Mouse (Mus musculus) stomach, postnatal 0 days (tissue): ENCODE results near the gene C1d. TPM values are rescaled to one million over a fixed set of nuclear protein-coding genes. Genes with fewer than 3 reads are reported as not detected.
A peak's percentile ranks its signal among the peaks of the same experiment; 100 is the strongest.

ENCODE experiments used
- ATAC-seq: fragments of 200-750 bp; cut with Nextera tagmentation; 2 replicates; pipeline ENCODE4 v1.8.0; 2017; ENCODE audit not compliant: low FRiP score, low TSS enrichment
- DNase-seq: peaks from one replicate; pipeline ENCODE4 v3.0.0-alpha.2; 2016; ENCODE audit warnings: low spot score
- H3K27ac ChIP-seq: fragments of 300-500 bp; sonication (generic); replicated peaks from 2 replicates; pipeline ENCODE4 v1.5.1; 2014; ENCODE audit warnings: mild to moderate bottlenecking, control low read depth
- H3K27me3 ChIP-seq: fragments of 300-500 bp; sonication (generic); 2 replicates; pipeline ENCODE4 v1.6.1; 2014; ENCODE audit warnings: low read length; ENCODE audit not compliant: control insufficient read depth, insufficient read depth
- H3K36me3 ChIP-seq: fragments of 300-500 bp; sonication (generic); 2 replicates; pipeline ENCODE4 v1.6.1; 2014; ENCODE audit warnings: low read length, mixed read lengths; ENCODE audit not compliant: control insufficient read depth, insufficient read depth
- H3K4me1 ChIP-seq: fragments of 300-500 bp; sonication (generic); replicated peaks from 2 replicates; pipeline ENCODE4 v1.6.1; 2014; ENCODE audit warnings: antibody characterized with exemption; ENCODE audit not compliant: control insufficient read depth, insufficient read depth
- H3K4me2 ChIP-seq: fragments of 300-500 bp; sonication (generic); replicated peaks from 2 replicates; pipeline ENCODE4 v1.6.1; 2014; ENCODE audit warnings: low read depth, mild to moderate bottlenecking, control low read depth, moderate library complexity
- H3K4me3 ChIP-seq: fragments of 300-500 bp; sonication (generic); 2 replicates; pipeline ENCODE4 v1.5.1; 2014; ENCODE audit warnings: low read depth, low read length, control low read depth
- H3K9ac ChIP-seq: fragments of 300-500 bp; sonication (generic); 2 replicates; pipeline ENCODE4 v1.6.1; 2014; ENCODE audit warnings: mild to moderate bottlenecking, low read length, control low read depth, mixed read lengths
- H3K9me3 ChIP-seq: fragments of 300-500 bp; sonication (generic); 2 replicates; pipeline ENCODE4 v1.6.1; 2016; ENCODE audit warnings: low read length; ENCODE audit not compliant: control insufficient read depth
- CTCF ChIP-seq: IDR thresholded peaks from 2 replicates; pipeline ENCODE4 v1.5.1; 2016; ENCODE audit warnings: antibody characterized with exemption, low read depth, mild to moderate bottlenecking, moderate library complexity
- EP300 ChIP-seq: optimal IDR thresholded peaks from 2 replicates; pipeline ENCODE3; 2016; ENCODE audit warnings: antibody characterized with exemption
- WGBS: fragments of 180-500 bp; shearing (Covaris S2); extraction: QIAGEN DNeasy Blood & Tissue Kit; methylation state at CpG from one replicate; pipeline ENCODE4 v1.1.7; 2014; 5-methylcytosine and 5-hydroxymethylcytosine counted together
- polyA plus RNA-seq: library from polyadenylated mRNA; unstranded; fragments of >200 nt; fragmentation: Nextera tagmentation; extraction: Ambion mirVana; gene quantifications from 2 replicates; pipeline ENCODE4 v1.2.1, GENCODE M21; 2015

C1d gene
- polyA plus RNA-seq = 85.7 and 89.1 TPM in 2 replicates

DNA sequence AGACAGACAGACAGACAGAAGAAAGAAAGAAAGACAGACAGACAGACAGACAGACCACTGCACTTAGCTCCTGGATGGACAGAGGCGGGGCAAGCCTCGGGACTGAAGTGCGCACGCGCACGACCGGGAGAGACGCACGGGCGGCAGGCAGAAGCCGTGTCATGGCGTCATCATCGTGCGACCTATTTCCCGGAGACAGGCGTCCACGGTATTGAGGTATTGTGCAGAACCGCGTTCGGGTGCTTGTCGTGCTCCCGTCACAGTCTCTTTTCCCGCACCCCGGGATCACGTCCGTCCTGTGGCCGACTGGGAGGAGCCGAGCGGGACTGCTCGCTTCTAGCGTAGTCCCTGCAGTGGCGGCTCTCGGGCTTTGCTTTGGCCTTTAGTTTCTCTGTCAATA lies at the start of gene C1d:
TSS of gene C1d (plus strand) at position 137 of the 400 bp plus-strand sequence.
- Histone ChIP-seq H3K36me3 (no peaks in the 10 kb centered on the region; the same call in 1 of the 2 replicates), H3K4me2 (peak within 1 kb of the TSS; percentile 71), H3K9ac (peak within 1 kb of the TSS; percentile 94), H3K27ac (peak within 1 kb of the TSS; percentile 96), H3K4me1 (no peaks in the 10 kb centered on the region), H3K27me3 (no peaks in the 10 kb centered on the region), H3K9me3 (no peaks in the 10 kb centered on the region), H3K4me3 (peak within 1 kb of the TSS; percentile 90)
- peak; percentile 93 for DNase-seq
- TF ChIP-seq EP300 = no peak
- TF ChIP-seq CTCF = no peak
- WGBS = under 1% methylated on average over 33 of the region's 33 CpGs
- peak; percentile 94 for ATAC-seq

GRCm38 (mm10) chr11:17211258-17212140 lies 45.9 kb upstream of the C1d start, which contains the start of gene Pno1:
Pno1 (minus strand) TSS chr11:17211568.
- no peaks in the 10 kb centered on the region for H3K27me3 ChIP-seq
- H3K4me1 ChIP-seq = no peaks in the 10 kb centered on the region; the same call in none of the 2 replicates
- peak; percentile 94 for DNase-seq
- H3K9me3 ChIP-seq = no peaks in the 10 kb centered on the region
- no peaks in the 10 kb centered on the region for H3K36me3 ChIP-seq
- H3K4me2 ChIP-seq = peak within 1 kb of the TSS; percentile 71
- ATAC-seq = peak; percentile 99
- peak within 1 kb of the TSS; percentile 85 for H3K9ac ChIP-seq
- peak within 1 kb of the TSS; percentile 83 for H3K27ac ChIP-seq
- TF ChIP-seq CTCF (no peak), EP300 (peak; percentile 92)
- peak within 1 kb of the TSS; percentile 90 for H3K4me3 ChIP-seq
- WGBS = under 1% methylated on average over 65 of the region's 65 CpGs

- H3K36me3 ChIP-seq = no peaks in the 10 kb centered on the region
- 3% methylated on average over 10 of the region's 10 CpGs for WGBS
- peak overlapping the region; percentile 83 for H3K27ac ChIP-seq
- H3K4me2 ChIP-seq = peak overlapping the region; percentile 71
- TF ChIP-seq EP300 (no peak), CTCF (no peak)
- peak overlapping the region; percentile 90 for H3K4me3 ChIP-seq
- H3K4me1 ChIP-seq = no peaks in the 10 kb centered on the region; the same call in none of the 2 replicates
- peak overlapping the region; percentile 85 for H3K9ac ChIP-seq
- DNase-seq (no peak), ATAC-seq (no peak)
- no peaks in the 10 kb centered on the region for H3K9me3 ChIP-seq
- no peaks in the 10 kb centered on the region for H3K27me3 ChIP-seq
Observed at GRCm38 (mm10) chr11:17212141-17212495, 45.3 kb upstream of the C1d start.

- H3K9me3 ChIP-seq = no peaks in the 10 kb centered on the region
- no peaks in the 10 kb centered on the region for H3K36me3 ChIP-seq
- TF ChIP-seq EP300 (no peak), CTCF (no peak)
- 45% methylated on average over 5 of the region's 5 CpGs for WGBS
- H3K9ac ChIP-seq = no peak overlapping the region; the same call in 1 of the 2 replicates
- H3K4me3 ChIP-seq = no peak overlapping the region
- H3K27ac ChIP-seq = no peak overlapping the region
- DNase-seq = no peak
- no peaks in the 10 kb centered on the region for H3K27me3 ChIP-seq
- ATAC-seq = no peak
- peak overlapping the region; percentile 71 for H3K4me2 ChIP-seq
- H3K4me1 ChIP-seq = no peaks in the 10 kb centered on the region; the same call in none of the 2 replicates
Observed at GRCm38 (mm10) chr11:17212903-17213509, 44.4 kb upstream of the C1d start.

DNA sequence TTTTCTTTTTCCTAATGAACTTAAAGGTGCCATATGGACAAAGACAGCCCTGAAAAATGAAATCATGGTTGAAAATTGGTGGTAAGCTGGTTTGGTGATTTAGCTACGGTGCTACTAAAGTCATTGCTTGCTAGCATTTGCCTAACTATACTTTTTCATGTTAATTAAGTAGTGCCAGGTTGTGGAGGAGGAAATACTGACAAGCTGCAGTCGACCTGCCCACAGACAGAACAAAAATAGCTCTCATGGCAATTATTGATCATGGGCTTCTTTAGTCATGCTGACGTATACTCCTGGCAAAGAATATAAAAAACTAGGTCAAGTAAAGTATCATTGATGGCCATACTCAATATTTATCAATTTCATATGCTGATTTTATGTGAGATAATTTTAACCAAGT lies 41.9 kb upstream of the C1d start:
- H3K4me1 ChIP-seq = no peaks in the 10 kb centered on the region; the same call in none of the 2 replicates
- 87% methylated on average over 3 of the region's 3 CpGs for WGBS
- H3K27ac ChIP-seq = no peak overlapping the region
- DNase-seq (no peak), ATAC-seq (no peak)
- no peak overlapping the region for H3K9ac ChIP-seq
- TF ChIP-seq EP300 (no peak), CTCF (no peak)
- no peak overlapping the region for H3K4me3 ChIP-seq
- no peak overlapping the region for H3K4me2 ChIP-seq
- H3K27me3 ChIP-seq = no peaks in the 10 kb centered on the region
- no peaks in the 10 kb centered on the region for H3K9me3 ChIP-seq
- H3K36me3 ChIP-seq = no peaks in the 10 kb centered on the region

DNA sequence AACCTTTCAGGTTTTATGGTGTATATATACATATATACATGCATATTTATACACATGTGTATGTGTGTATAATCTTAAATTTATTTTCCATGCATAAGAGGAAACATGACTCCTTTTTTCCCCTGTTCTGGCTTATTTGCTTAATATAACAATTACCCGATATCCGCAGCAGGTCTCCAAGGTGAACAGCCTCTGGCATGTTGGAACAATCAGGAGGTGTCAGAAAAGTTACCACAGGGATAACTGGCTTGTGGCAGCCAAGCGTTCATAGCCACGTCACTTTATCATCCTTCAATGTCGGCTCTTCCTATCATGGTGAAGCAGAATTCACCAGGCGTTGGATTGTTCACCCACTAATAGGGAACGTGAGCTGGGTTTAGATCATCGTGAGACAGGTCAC lies 36.3 kb upstream of the C1d start:
- Histone ChIP-seq H3K27ac (no peak overlapping the region), H3K36me3 (peaks cover under 1% of the 10 kb centered on the region; the same call in 1 of the 2 replicates), H3K9ac (no peak overlapping the region), H3K27me3 (no peaks in the 10 kb centered on the region), H3K4me1 (no peaks in the 10 kb centered on the region), H3K9me3 (no peaks in the 10 kb centered on the region), H3K4me3 (no peak overlapping the region), H3K4me2 (no peak overlapping the region)
- DNase-seq (no peak), ATAC-seq (no peak)
- no peak for TF ChIP-seq CTCF
- no peak for TF ChIP-seq EP300
- WGBS = 92% methylated on average over 8 of the region's 8 CpGs
